Mouse (Mus musculus): ENCODE results near the gene Gba.

The Gba gene

GRCm38 (mm10) chr3:89242331-89242895 is 39.7 kb downstream of the Gba start:
- DNase-seq (ENCODE audit: low spot score), result peak; percentile 64

GRCm38 (mm10) chr3:89243609-89244008 is 40.9 kb downstream of the Gba start:
- DNase-seq (ENCODE audit: low spot score), result peak; percentile 33

DNA sequence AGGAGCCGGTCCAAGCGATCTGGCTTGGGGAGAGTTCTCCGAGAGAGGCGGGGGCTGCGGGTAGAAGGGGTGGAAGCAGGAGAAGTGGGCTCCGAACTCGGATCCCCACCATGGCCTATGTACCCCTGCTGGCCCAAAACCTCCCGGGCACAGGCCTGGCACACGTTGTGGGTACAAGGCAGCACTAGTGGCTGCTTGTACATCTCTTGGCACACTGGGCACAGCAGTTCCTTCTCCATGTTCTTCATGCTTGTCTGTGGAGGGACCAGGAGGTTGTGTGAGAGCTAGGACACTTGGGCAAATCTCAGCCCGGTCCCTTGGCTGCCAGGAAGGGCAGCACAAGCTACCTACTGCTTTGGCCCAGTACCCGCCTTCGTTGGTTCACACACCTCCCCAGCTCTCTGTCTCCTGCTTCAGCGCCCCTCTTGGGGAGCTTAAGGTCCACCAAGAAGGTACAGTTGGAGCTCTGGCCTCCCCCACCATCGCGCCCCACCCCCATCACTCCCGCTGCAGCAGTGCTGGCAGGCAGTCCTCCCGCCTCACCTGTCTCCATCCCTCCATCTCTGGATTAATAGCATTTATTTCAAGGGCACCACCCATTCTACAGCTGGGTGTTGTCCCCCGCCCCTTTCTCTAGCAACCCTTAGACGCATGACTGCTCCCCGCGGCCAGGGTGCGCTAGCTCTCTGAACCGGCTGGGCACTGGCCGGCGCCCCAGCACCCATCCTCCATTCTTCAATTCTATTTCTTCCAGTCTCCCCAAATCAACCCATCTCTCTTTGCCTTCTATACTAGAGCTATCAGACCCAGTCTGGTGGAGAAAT is 41.6 kb downstream of the Gba start:
- no peak for DNase-seq (ENCODE audit: low spot score)

GRCm38 (mm10) chr3:89244982-89245687 is 42.4 kb downstream of the Gba start:
- DNase-seq (ENCODE audit: low spot score), result no peak

DNA sequence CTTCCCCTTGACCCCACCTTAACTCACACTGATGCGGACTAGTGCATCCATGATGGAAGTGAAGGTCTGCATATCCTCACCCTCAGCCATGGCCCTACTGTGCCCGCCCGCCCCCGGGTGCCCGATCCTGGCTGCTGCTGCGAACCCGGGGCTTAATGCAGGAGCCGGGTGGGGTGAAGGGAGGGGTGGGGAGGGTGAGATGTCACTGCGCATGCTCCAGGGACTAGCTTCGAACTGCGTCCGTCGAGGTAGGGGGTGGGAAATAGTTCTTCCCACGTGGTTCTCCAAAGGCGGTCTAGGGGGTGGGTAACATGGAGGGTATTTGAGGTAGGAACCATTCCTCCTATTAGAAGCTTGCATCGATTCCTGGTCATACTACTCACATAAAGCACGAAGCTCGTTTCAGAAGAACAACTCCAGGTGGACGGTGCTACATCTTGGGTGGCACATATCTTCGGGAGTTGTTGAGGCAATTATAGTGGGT is 43.0 kb downstream of the Gba start, which contains the start of gene Krtcap2:
Gene Krtcap2, plus strand, starts transcription at position 279 of the 484 bp plus-strand sequence.
- no peak for DNase-seq (ENCODE audit: low spot score)

DNA sequence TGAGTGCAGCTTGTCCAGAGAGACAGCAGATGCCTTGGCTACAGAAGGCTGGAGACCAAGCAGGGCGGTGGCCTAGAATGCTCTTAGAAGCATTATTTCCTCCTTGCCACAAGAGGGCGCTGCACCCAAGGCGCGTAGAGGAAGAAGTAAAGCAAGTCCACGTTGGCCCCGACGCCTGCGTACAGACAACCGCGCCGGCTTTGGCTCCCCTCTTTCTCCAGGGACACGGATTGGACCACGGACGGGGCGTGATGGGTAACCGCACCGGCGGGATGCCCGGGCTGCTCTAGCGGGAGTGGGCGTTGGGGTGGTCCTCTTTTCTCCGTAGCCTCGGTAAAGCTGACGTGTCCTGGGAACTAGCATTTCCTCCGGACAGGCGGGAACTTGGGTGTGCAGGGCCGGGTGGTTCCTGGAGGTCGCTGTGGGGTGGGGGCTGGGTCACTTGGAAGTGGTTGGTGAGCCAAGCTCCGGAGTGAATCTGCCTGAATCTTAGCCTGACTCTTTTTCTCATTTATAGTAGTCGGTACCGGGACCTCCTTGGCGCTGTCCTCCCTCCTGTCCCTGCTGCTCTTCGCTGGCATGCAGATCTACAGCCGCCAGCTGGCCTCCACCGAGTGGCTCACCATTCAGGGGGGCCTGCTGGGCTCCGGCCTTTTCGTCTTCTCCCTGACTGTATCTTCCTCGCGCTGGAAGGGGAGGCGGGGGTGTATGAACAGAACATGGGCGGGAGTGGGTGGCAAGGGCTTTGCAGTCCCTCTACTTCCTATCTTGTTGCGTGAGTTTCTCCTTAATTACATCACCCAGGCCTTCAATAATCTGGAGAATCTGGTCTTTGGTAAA is 43.8 kb downstream of the Gba start, which contains the start of gene Trim46:
Gene Trim46, minus strand, starts transcription at position 49 of the 840 bp plus-strand sequence.
- peak; percentile 89 for DNase-seq (ENCODE audit: low spot score)

DNA sequence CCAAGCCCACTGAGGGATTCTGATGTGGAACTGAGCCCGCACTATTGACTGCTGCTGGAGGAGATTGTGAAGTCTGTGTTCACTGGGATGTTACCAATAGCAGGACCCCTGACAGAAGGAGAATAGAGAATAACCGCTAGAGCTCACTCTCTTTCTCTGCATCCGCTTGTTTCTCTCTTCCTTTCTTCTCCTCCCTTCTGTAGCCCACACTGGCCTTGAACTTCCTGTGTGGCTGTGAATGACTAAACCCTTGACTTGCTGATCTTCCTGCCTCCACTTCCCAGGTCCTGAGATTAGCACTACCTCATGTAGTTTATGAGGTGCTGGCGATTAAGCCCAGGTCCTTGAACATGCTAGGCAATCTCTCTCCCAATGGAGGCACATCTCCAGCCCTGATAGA is 44.7 kb downstream of the Gba start:
- DNase-seq (ENCODE audit: low spot score), result no peak

DNA sequence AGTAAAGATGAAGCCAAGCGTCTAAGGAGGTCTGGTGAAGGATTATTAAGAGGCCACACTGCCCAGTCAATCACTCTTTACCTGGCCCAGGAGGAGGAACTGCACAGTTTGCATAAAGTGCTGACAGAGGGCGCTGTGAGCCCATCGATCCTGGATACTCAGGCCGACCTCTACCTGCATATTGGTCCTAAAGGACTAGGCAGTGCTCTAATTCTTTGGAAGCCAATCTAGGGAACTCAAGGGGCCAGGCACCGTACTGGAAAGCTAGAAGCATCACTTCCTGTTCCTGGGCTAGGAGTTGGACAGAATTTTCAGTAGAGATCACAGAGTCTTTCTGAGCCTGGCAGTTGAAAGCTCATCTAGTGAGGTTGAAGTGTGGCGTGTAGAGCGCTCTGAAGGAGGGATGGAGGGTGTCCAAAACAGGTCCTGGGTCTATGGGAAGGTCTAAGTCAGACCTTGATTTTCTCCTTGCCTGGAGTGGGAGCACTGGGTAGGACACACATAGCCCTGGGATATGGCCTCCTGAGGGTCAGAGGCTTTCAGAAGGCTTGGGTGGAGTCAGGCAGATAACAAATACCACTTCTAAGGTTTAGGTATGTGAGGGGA is 47.8 kb downstream of the Gba start:
- DNase-seq (ENCODE audit: low spot score), result peak; percentile 76

DNA sequence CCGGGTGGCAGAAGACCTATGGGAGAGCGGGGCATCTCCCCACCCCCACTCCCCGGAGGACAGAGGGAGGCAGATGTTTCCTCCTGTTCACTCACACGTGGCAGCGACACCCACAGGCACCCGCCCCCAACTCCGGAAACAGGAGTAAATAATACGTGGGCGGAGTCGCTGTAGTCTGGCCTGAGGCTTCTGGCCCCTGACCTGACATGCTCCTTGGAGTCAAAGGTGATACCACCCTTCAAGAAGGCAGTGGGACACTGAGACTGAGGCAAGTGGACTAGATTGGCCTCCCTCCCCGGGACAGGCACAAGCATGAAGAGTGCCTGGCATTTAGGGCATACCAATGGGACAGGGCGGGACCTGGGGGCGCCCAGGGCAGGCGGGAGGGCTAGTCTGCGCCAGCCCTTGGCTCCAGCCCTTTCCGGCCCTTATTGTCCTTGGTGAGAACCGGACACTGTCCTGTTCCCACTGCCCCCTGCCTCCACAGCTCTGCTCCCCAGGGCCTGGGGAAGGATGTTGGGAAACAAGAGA is 48.7 kb downstream of the Gba start:
- no peak for DNase-seq (ENCODE audit: low spot score)

DNA sequence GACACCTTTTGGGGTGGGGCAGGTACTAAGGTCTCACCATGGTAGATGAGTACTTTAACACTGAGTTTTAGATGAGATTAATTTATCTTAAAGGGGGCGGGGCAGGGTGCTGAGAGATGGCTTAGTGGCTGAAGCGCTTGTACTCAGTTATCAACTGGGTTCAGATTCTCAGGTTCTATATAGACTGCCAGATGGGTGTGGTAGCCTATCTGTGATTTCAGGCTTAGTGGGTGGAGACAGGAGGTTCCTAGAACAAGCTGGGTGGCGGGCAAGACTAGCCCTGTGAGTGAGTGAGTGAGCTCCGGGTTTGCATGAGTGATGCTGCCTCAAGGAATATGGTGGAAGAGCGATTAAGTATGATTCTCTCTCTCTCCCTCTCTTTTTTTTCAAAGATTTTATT is 52.3 kb downstream of the Gba start:
- no peak for DNase-seq (ENCODE audit: low spot score)

DNA sequence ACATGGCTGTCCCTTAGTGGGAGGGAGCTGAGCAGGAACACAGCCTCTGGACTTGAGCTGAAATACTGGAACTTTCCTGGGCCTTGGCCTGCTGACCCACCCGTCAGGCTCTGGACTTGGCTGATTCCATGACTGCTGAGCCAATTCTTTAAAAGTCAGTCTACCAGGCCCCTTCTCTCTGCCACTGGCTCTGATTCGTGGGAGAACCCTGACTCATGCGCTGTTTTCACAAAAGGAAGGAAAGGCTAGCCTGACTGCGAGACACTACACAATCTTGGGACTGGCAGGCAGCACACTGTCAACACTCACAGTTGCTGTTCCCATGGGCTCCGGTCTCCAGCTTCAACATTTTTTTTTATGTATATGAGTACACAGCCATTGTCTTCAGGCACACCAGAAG is 53.4 kb downstream of the Gba start:
- no peak for DNase-seq (ENCODE audit: low spot score)

Data from urinary bladder, postnatal 14 days (tissue).